Mouse (Mus musculus) intestine, embryonic 14.5 days (tissue): ENCODE results near the gene Spata22. TPM values are rescaled to one million over a fixed set of nuclear protein-coding genes. Genes with fewer than 3 reads are reported as not detected.
"Not testable (repeated sequence)": the region's sequence is repeated elsewhere in the genome, so short reads cannot be mapped to it uniquely, and the experiment has no call there.

ENCODE experiments used
- ATAC-seq: fragments of 200-750 bp; cut with Nextera tagmentation; replicated peaks from 2 replicates; pipeline ENCODE4 v1.8.0; 2017; ENCODE audit warnings: low read depth, moderate number of reproducible peaks, moderate TSS enrichment, moderate library complexity; ENCODE audit not compliant: low FRiP score, low TSS enrichment
- DNase-seq: peaks from one replicate; pipeline ENCODE4 v3.0.0-alpha.2; 2018; ENCODE audit warnings: low spot score
- H3K27ac ChIP-seq: fragments of 300-500 bp; sonication (generic); 2 replicates; pipeline ENCODE4 v1.5.1; 2014; ENCODE audit warnings: low read depth, mild to moderate bottlenecking, control low read depth
- H3K27me3 ChIP-seq: fragments of 300-500 bp; sonication (generic); replicated peaks from 2 replicates; pipeline ENCODE4 v1.6.1; 2014; ENCODE audit warnings: low read length, control low read depth; ENCODE audit not compliant: control insufficient read depth, insufficient read depth
- H3K36me3 ChIP-seq: fragments of 300-500 bp; sonication (generic); 2 replicates; pipeline ENCODE4 v1.6.1; 2014; ENCODE audit warnings: low read length, control low read depth; ENCODE audit not compliant: control insufficient read depth, insufficient read depth
- H3K4me1 ChIP-seq: fragments of 300-500 bp; sonication (generic); replicated peaks from 2 replicates; pipeline ENCODE4 v1.6.1; 2014; ENCODE audit warnings: low read length, control low read depth, mixed read lengths; ENCODE audit not compliant: control insufficient read depth, insufficient read depth
- H3K4me2 ChIP-seq: fragments of 300-500 bp; sonication (generic); 2 replicates; pipeline ENCODE4 v1.6.1; 2014; ENCODE audit warnings: low read length
- H3K4me3 ChIP-seq: fragments of 300-500 bp; sonication (generic); 2 replicates; pipeline ENCODE4 v1.5.1; 2014; ENCODE audit warnings: low read depth, low read length, control low read depth, mixed read lengths
- H3K9ac ChIP-seq: fragments of 300-500 bp; sonication (generic); 2 replicates; pipeline ENCODE4 v1.6.1; 2014; ENCODE audit warnings: mild to moderate bottlenecking, low read length
- H3K9me3 ChIP-seq: fragments of 300-500 bp; sonication (generic); 2 replicates; pipeline ENCODE4 v1.6.1; 2016; ENCODE audit warnings: low read length, control low read depth; ENCODE audit not compliant: control insufficient read depth
- WGBS: fragments of 180-500 bp; shearing (Covaris S2); extraction: QIAGEN DNeasy Blood & Tissue Kit; methylation state at CpG from one replicate; pipeline ENCODE4 v1.1.7; 2014; 5-methylcytosine and 5-hydroxymethylcytosine counted together
- polyA plus RNA-seq: library from polyadenylated mRNA; unstranded; fragments of >200 nt; fragmentation: Nextera tagmentation; extraction: Ambion mirVana; gene quantifications from 2 replicates; pipeline ENCODE4 v1.2.1, GENCODE M21; 2014

Spata22 gene
- polyA plus RNA-seq, 1 experiment from 2014 or later = not detected

- H3K9me3 ChIP-seq, H3K9ac ChIP-seq, H3K4me3 ChIP-seq, H3K36me3 ChIP-seq, ATAC-seq, H3K4me2 ChIP-seq, H3K27me3 ChIP-seq, DNase-seq, H3K4me1 ChIP-seq, H3K27ac ChIP-seq: not testable (repeated sequence)
- WGBS = 78% methylated on average over 2 of the region's 2 CpGs
Measured at GRCm38 (mm10) chr11:73318581-73318980, 11.0 kb upstream of the Spata22 start.

GRCm38 (mm10) chr11:73321064-73321463 lies 8.5 kb upstream of the Spata22 start:
- not testable (repeated sequence) for H3K4me2 ChIP-seq, H3K4me3 ChIP-seq, H3K36me3 ChIP-seq, DNase-seq, H3K4me1 ChIP-seq, H3K9me3 ChIP-seq, H3K9ac ChIP-seq, H3K27ac ChIP-seq, ATAC-seq, H3K27me3 ChIP-seq
- 89% methylated on average over 13 of the region's 13 CpGs for WGBS

DNA sequence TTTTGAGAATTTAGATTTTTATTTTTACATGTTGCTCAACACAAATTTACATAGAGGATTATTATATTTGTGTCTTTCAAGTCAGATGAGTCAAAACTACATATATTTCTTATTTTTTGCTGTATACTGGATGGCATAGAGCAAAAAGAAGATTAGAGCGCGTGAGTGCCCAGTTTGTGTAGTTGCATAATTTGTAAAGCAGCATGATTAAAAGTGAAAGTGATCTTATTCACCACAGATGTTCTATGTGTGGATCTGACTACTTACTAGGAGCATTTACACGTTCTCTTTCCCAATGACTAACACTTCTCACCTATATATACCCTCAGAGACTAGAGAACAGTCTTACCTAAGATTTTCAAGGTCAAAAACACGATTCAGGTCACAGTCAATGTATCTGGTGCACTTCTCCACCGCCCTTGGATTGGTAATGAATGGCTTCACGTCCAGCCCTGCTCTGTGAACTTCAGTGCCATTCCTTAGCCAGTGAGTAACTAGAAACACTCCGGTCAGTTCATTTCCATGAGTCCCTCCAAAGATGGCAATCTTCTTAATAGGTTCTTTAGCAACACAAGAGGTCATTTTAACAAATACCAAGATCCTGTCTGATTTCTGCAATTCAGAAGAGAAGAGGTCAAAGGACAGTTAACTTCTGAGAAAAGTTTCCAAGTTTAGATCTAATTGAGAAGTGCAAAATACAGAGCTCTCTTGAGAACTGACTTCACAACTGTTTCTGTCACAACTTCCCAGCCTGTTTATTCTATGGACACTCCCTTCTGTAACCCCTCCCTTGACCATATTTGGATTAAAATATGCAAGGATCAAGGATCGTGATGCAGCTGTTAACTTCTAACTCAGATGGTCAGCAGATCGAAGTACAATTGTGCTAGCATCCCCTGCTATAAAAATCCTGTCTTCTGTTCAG lies 5.4 kb upstream of the Spata22 start:
- Histone ChIP-seq H3K27me3 (no peaks in the 10 kb centered on the region), H3K4me3 (no peak overlapping the region), H3K4me1 (0 out of 2 replicates have a peak, but pooled peaks cover 2% of the 10 kb centered on the region), H3K36me3 (no peaks in the 10 kb centered on the region), H3K9me3 (no peaks in the 10 kb centered on the region), H3K4me2 (no peak overlapping the region), H3K9ac (no peak overlapping the region), H3K27ac (no peak overlapping the region)
- WGBS = 63% methylated on average over 9 of the region's 9 CpGs
- no peak for DNase-seq
- ATAC-seq = no peak

DNA sequence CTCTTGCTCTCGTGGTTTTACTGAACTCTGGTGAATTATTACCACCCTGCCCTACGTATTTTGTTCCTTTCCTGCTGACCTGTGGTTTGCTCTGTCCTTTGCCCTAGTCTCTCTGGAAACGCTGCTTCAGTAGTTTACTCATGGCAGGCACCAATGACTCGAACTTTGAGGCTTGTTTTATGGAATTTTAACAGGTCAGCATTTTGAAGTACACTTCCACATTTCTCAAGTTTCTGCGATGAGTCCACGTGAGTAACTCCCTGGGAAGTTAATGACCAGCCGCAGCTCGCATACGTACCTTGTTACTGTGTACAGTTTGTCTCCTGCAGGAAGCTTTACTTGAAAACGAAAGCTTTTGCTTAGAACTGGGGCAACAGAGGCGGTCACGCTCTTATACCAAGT lies 3.1 kb upstream of the Spata22 start:
- DNase-seq (no peak), ATAC-seq (no peak)

DNA sequence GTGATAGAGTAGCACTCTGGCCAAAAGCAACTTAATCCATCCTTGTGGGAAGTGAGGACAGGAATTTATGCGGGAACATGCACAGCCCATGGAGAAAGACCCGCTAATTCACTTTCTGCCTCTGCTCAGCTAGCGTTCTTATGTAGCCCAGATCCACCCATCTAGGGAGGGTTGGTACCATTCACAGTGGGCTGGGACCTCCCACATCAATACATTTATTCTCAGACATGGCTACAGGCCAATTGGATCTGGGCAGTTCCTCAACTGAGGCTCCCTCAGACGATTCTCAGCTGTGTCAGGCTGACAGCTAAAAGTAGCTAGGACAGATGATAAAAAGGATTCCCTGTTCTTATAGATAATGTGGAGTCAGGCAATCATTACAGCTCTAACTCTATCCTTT lies 2.2 kb upstream of the Spata22 start:
- DNase-seq (peak; percentile 52), ATAC-seq (0 out of 2 replicates have a peak, but pooled peaks have one; percentile 23)
- no peaks in the 10 kb centered on the region for H3K9me3 ChIP-seq
- 0 out of 2 replicates have a peak, but pooled peaks cover 2% of the 10 kb centered on the region for H3K4me1 ChIP-seq
- no peaks in the 10 kb centered on the region for H3K27me3 ChIP-seq
- 59% methylated on average over 4 of the region's 4 CpGs for WGBS
- H3K4me3 ChIP-seq = no peak overlapping the region
- H3K36me3 ChIP-seq = no peaks in the 10 kb centered on the region
- H3K9ac ChIP-seq = no peak overlapping the region
- no peak overlapping the region for H3K4me2 ChIP-seq
- no peak overlapping the region for H3K27ac ChIP-seq

More for the DNA sequence above, 3.1 kb upstream of the Spata22 start:
- 29% methylated on average over 12 of the region's 12 CpGs for WGBS
- peak overlapping the region; percentile 32 for H3K4me2 ChIP-seq
- H3K9ac ChIP-seq = no peak overlapping the region
- H3K9me3 ChIP-seq = no peaks in the 10 kb centered on the region
- no peak overlapping the region for H3K27ac ChIP-seq
- H3K36me3 ChIP-seq = no peaks in the 10 kb centered on the region
- no peaks in the 10 kb centered on the region for H3K27me3 ChIP-seq
- 0 out of 2 replicates have a peak, but pooled peaks cover 2% of the 10 kb centered on the region for H3K4me1 ChIP-seq
- no peak overlapping the region for H3K4me3 ChIP-seq

GRCm38 (mm10) chr11:73333357-73333756 lies 3.8 kb downstream of the Spata22 start:
- DNase-seq = no peak
- no peaks in the 10 kb centered on the region for H3K9me3 ChIP-seq
- H3K9ac ChIP-seq = no peak overlapping the region
- WGBS = 79% methylated on average over 2 of the region's 2 CpGs
- no peak overlapping the region for H3K4me2 ChIP-seq
- no peak overlapping the region for H3K4me3 ChIP-seq
- H3K36me3 ChIP-seq = no peaks in the 10 kb centered on the region
- no peaks in the 10 kb centered on the region for H3K27me3 ChIP-seq
- ATAC-seq = no peak
- H3K4me1 ChIP-seq = no peaks in the 10 kb centered on the region
- H3K27ac ChIP-seq = no peak overlapping the region

- H3K9ac ChIP-seq = no peak overlapping the region
- no peak overlapping the region for H3K4me3 ChIP-seq
- WGBS = 74% methylated on average over 4 of the region's 4 CpGs
- no peak overlapping the region for H3K4me2 ChIP-seq
- H3K4me1 ChIP-seq = no peaks in the 10 kb centered on the region
- no peak for DNase-seq
- no peaks in the 10 kb centered on the region for H3K27me3 ChIP-seq
- H3K9me3 ChIP-seq = no peaks in the 10 kb centered on the region
- H3K36me3 ChIP-seq = no peaks in the 10 kb centered on the region
- no peak for ATAC-seq
- H3K27ac ChIP-seq = no peak overlapping the region
Measured at GRCm38 (mm10) chr11:73336919-73337318, 7.4 kb downstream of the Spata22 start.

DNA sequence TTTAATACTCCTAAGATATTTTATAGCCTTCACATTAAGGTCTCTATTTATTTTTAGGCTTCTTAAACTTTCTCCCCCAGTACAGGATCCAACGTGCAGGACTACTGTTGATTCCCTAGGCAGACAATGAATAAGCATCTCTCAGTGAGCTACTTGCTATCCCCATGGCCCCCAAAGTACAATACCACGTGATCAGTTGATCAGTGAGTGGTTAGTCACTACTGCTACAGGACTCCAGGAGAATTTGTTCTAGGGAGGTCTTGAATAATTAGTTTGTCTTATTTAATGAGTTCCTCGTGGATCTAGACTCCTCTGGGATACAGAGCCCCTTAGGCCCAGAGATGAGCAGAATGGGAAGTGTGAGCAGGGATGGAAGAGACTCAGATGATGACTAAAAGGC lies 20.9 kb downstream of the Spata22 start, which contains the start of gene Olfr20:
Gene Olfr20 (plus strand): TSS at position 301 of the 400 bp plus-strand sequence.
- no peaks in the 10 kb centered on the region for H3K4me1 ChIP-seq
- H3K36me3 ChIP-seq = no peaks in the 10 kb centered on the region
- no peak within 1 kb of the TSS for H3K9ac ChIP-seq
- ATAC-seq (no peak), DNase-seq (no peak)
- WGBS = 50% methylated on average over 3 of the region's 3 CpGs
- no peak within 1 kb of the TSS for H3K27ac ChIP-seq
- no peaks in the 10 kb centered on the region for H3K27me3 ChIP-seq
- H3K9me3 ChIP-seq = no peaks in the 10 kb centered on the region
- no peak within 1 kb of the TSS for H3K4me3 ChIP-seq
- H3K4me2 ChIP-seq = no peak within 1 kb of the TSS
